Mouse (Mus musculus) lung, adult 10 weeks (tissue): ENCODE results near the gene Zfp108. TPM values are rescaled to one million over a fixed set of nuclear protein-coding genes. Genes with fewer than 3 reads are reported as not detected.

Experiments
- polyA plus RNA-seq: library from polyadenylated mRNA; stranded (reverse); fragments of 350-450 nt; fragmentation: Illumina TruSeq; extraction: RNeasy Lipid Tissue Mini Kit (QIAGEN cat#74804); gene quantifications from one replicate; pipeline ENCODE4 v1.2.3, GENCODE M21; 2014; ENCODE audit warnings: low read depth, low replicate concordance; ENCODE audit not compliant: insufficient read depth

Gene Zfp108
- 1.1 TPM for polyA plus RNA-seq

GRCm38 (mm10) chr7:24254633-24255474, at the start of gene Zfp108:
TSS of gene Zfp108 (plus strand) at chr7:24254794.

GRCm38 (mm10) chr7:24211343-24211742, 43.3 kb upstream of the Zfp108 start, which contains the start of gene Zfp111:
TSS of gene Zfp111 (minus strand) at chr7:24211443.

GRCm38 (mm10) chr7:24237040-24237791, 17.4 kb upstream of the Zfp108 start, which contains the start of gene Zfp109:
TSS of gene Zfp109 (minus strand) at chr7:24237560.

GRCm38 (mm10) chr7:24270288-24270672, 15.7 kb downstream of the Zfp108 start, which contains the start of gene Zfp93:
TSS of gene Zfp93 (plus strand) at chr7:24270420.

GRCm38 (mm10) chr7:24300771-24301282, 46.2 kb downstream of the Zfp108 start, which contains the start of gene Zfp61:
TSS of gene Zfp61 (minus strand) at chr7:24301232.

Other genes starting within 250 kb of the Zfp108 start
- gene Vmn1r183, start 201.5 kb upstream of the Zfp108 start, polyA plus RNA-seq = not detected
- gene Zfp180, start 172.9 kb upstream of the Zfp108 start, polyA plus RNA-seq = 12.8 TPM
- 0.94 TPM for gene Zfp112, start 142.5 kb upstream of the Zfp108 start, polyA plus RNA-seq
- 4.7 TPM for gene Zfp235, start 120.6 kb upstream of the Zfp108 start, polyA plus RNA-seq
- gene Zfp114, start 79.7 kb upstream of the Zfp108 start, polyA plus RNA-seq = 0.18 TPM
- 2.8 TPM for gene Zfp111, start 43.4 kb upstream of the Zfp108 start, polyA plus RNA-seq
- 0.72 TPM for gene Zfp109, start 17.2 kb upstream of the Zfp108 start, polyA plus RNA-seq
- gene Zfp93, start 15.6 kb downstream of the Zfp108 start, polyA plus RNA-seq = 2.4 TPM
- 6.0 TPM for gene Zfp61, start 46.4 kb downstream of the Zfp108 start, polyA plus RNA-seq
- 5.2 TPM for gene Zfp94, start 61.9 kb downstream of the Zfp108 start, polyA plus RNA-seq
- gene Tescl, start 79.1 kb downstream of the Zfp108 start, polyA plus RNA-seq = not detected
- gene Lypd5, start 94.4 kb downstream of the Zfp108 start, polyA plus RNA-seq = not detected
- gene Kcnn4, start 115.5 kb downstream of the Zfp108 start, polyA plus RNA-seq = 4.4 TPM
- gene Smg9, start 144.8 kb downstream of the Zfp108 start, polyA plus RNA-seq = 13.7 TPM
- gene Irgc1, start 197.5 kb downstream of the Zfp108 start, polyA plus RNA-seq = 0.29 TPM
- 48.8 TPM for gene Plaur, start 207.7 kb downstream of the Zfp108 start, polyA plus RNA-seq
- 8.8 TPM for gene Cadm4, start 227.2 kb downstream of the Zfp108 start, polyA plus RNA-seq